Mouse (Mus musculus): ENCODE measurements at regions not wholly inside any gene's neighbourhood (a gene's known extent, or its start where the extent isn't known, plus 50 kb on each side); places are given as distances from the start of the nearest gene placed in this dataset.

GRCm38 (mm10) chrX:57676764-57677163, 173.2 kb upstream of the Gpr101 start:
- no peaks in the 10 kb centered on the region for H3K9me3 ChIP-seq (ENCODE audit: low read length)
- no peak overlapping the region for H3K9ac ChIP-seq (replicated peaks; ENCODE audit: low read depth)
- H3K27ac ChIP-seq (ENCODE audit: low read length) = no peak overlapping the region
- H3K4me2 ChIP-seq (replicated peaks; ENCODE audit: low read depth, low read length) = no peak overlapping the region
- no peaks in the 10 kb centered on the region for H3K27me3 ChIP-seq (replicated peaks; ENCODE audit: insufficient read depth, low read length)
- DNase-seq (ENCODE audit: low spot score) (no peak), ATAC-seq (no peak)
- no peaks in the 10 kb centered on the region for H3K4me1 ChIP-seq (ENCODE audit: insufficient read depth, low read depth, low read length)
- WGBS = 68% methylated on average over 6 of the region's 6 CpGs
- TF ChIP-seq CTCF (IDR thresholded peaks at IDR 0.05) = no peak
- no peak for TF ChIP-seq EP300 (IDR thresholded peaks at IDR 0.05)
- H3K4me3 ChIP-seq (ENCODE audit: low read depth, low read length) = no peak overlapping the region
- H3K36me3 ChIP-seq (ENCODE audit: insufficient read depth, low read length) = no peaks in the 10 kb centered on the region

DNA sequence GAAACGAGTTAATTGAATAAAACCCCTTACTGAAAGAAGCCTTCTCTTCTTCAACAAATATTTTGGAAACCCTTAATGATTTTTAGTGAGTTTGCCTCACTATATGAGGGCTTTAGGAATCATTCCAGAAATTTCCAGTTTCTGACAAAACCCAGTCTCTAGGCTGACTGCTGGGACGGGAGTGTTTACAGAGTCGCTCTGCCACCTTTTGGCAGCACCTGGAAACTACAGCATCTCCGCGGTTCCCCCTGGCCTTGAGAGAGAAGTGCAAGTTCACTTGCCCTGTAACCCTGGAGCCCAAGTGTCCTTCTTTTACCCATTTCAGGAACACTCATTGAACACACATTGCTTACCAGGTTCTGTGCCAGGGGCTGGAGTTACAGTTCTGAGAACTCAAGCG, 171.4 kb upstream of the Gpr101 start:
- no peak overlapping the region for H3K4me2 ChIP-seq (replicated peaks; ENCODE audit: low read depth, low read length)
- WGBS = 16% methylated on average over 6 of the region's 6 CpGs
- no peaks in the 10 kb centered on the region for H3K36me3 ChIP-seq (ENCODE audit: insufficient read depth, low read length)
- no peak overlapping the region for H3K27ac ChIP-seq (ENCODE audit: low read length)
- ATAC-seq (no peak), DNase-seq (ENCODE audit: low spot score) (peak; percentile 25)
- H3K4me3 ChIP-seq (ENCODE audit: low read depth, low read length) = no peak overlapping the region
- no peak overlapping the region for H3K9ac ChIP-seq (replicated peaks; ENCODE audit: low read depth)
- TF ChIP-seq EP300 (IDR thresholded peaks at IDR 0.05) (no peak), CTCF (IDR thresholded peaks at IDR 0.05) (peak; percentile 65)
- H3K9me3 ChIP-seq (ENCODE audit: low read length) = no peaks in the 10 kb centered on the region
- H3K27me3 ChIP-seq (replicated peaks; ENCODE audit: insufficient read depth, low read length) = no peaks in the 10 kb centered on the region
- no peaks in the 10 kb centered on the region for H3K4me1 ChIP-seq (ENCODE audit: insufficient read depth, low read depth, low read length)

DNA sequence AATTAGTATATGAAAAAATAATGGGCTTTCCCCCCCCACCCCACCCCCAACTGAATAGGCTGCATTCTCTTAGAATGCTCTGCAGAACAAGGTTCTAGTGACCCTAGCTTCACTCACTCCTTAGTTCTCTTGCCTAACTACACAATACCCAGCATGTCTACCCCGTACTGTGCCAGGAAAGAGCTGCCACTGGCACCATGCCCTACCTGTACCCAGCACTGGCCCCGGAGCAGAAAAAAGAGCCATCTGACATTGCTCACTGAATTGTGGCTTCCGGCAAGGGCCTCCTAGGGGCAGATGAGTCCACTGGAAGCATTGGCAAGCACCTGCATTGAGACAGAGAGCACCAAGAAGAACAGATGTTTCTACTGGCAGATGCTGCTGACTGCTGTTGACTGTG, 156.0 kb upstream of the Gpr101 start:
- Histone ChIP-seq H3K9me3 (ENCODE audit: low read length) (no peaks in the 10 kb centered on the region), H3K27ac (ENCODE audit: low read length) (no peak overlapping the region), H3K36me3 (ENCODE audit: insufficient read depth, low read length) (no peaks in the 10 kb centered on the region), H3K27me3 (replicated peaks; ENCODE audit: insufficient read depth, low read length) (no peaks in the 10 kb centered on the region), H3K4me1 (ENCODE audit: insufficient read depth, low read depth, low read length) (no peaks in the 10 kb centered on the region), H3K4me3 (ENCODE audit: low read depth, low read length) (no peak overlapping the region), H3K4me2 (replicated peaks; ENCODE audit: low read depth, low read length) (no peak overlapping the region), H3K9ac (replicated peaks; ENCODE audit: low read depth) (no peak overlapping the region)
- DNase-seq (ENCODE audit: low spot score) = no peak
- ATAC-seq = no peak
- WGBS = 57% methylated on average over 3 of the region's 3 CpGs
- TF ChIP-seq EP300 (IDR thresholded peaks at IDR 0.05) = no peak
- no peak for TF ChIP-seq CTCF (IDR thresholded peaks at IDR 0.05)

DNA sequence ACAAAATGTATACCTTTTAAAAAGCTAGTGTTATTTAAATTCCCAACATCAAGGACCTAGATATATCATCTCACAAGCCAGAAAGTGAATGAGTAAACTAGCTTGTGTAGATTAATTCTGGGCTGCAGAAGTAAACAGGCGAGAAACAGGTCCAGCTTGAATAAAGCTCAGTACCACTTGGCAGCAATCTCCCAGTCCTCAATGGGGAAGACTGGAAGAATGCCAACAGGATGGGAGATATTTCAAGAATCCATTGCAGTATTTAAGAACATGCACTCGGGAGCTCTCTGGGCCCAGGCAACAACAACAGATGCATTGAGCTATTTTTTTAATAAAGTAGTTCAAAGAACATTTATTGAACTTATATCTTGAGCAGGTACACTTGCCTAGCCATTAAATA, 152.5 kb upstream of the Gpr101 start:
- no peaks in the 10 kb centered on the region for H3K36me3 ChIP-seq (ENCODE audit: insufficient read depth, low read length)
- H3K27me3 ChIP-seq (replicated peaks; ENCODE audit: insufficient read depth, low read length) = no peaks in the 10 kb centered on the region
- H3K27ac ChIP-seq (ENCODE audit: low read length) = no peak overlapping the region
- TF ChIP-seq CTCF (IDR thresholded peaks at IDR 0.05) (no peak), EP300 (IDR thresholded peaks at IDR 0.05) (no peak)
- DNase-seq (ENCODE audit: low spot score) = peak; percentile 19
- no peak overlapping the region for H3K4me3 ChIP-seq (ENCODE audit: low read depth, low read length)
- no peaks in the 10 kb centered on the region for H3K9me3 ChIP-seq (ENCODE audit: low read length)
- 24% methylated on average over 2 of the region's 2 CpGs for WGBS
- ATAC-seq = no peak
- H3K9ac ChIP-seq (replicated peaks; ENCODE audit: low read depth) = no peak overlapping the region
- no peak overlapping the region for H3K4me2 ChIP-seq (replicated peaks; ENCODE audit: low read depth, low read length)
- no peaks in the 10 kb centered on the region for H3K4me1 ChIP-seq (ENCODE audit: insufficient read depth, low read depth, low read length)

DNA sequence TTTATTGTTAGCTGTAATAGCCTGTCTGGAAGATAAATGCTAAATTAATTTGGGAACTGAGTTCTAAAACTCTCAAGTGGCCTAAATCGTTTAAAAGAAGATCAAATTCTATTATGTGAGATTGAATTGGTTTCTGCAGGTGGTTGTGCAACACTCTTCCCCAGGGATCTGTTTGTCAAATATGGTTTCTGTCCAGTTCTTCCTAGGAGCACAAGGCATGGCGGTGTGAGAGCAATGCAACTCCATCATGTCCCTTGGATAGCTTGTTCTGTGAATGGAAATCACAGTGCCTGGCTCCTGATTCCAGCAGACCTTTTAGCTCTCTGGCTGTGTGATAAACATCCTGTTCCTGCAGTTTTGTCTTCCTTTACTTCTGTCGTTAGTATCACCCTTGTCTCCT, 151.9 kb upstream of the Gpr101 start:
- no peak overlapping the region for H3K4me3 ChIP-seq (ENCODE audit: low read depth, low read length)
- no peaks in the 10 kb centered on the region for H3K4me1 ChIP-seq (ENCODE audit: insufficient read depth, low read depth, low read length)
- DNase-seq (ENCODE audit: low spot score) = no peak
- WGBS = 27% methylated on average over 3 of the region's 3 CpGs
- no peak overlapping the region for H3K9ac ChIP-seq (replicated peaks; ENCODE audit: low read depth)
- ATAC-seq = no peak
- TF ChIP-seq CTCF (IDR thresholded peaks at IDR 0.05) (no peak), EP300 (IDR thresholded peaks at IDR 0.05) (no peak)
- no peaks in the 10 kb centered on the region for H3K27me3 ChIP-seq (replicated peaks; ENCODE audit: insufficient read depth, low read length)
- no peaks in the 10 kb centered on the region for H3K36me3 ChIP-seq (ENCODE audit: insufficient read depth, low read length)
- no peak overlapping the region for H3K27ac ChIP-seq (ENCODE audit: low read length)
- H3K9me3 ChIP-seq (ENCODE audit: low read length) = no peaks in the 10 kb centered on the region
- H3K4me2 ChIP-seq (replicated peaks; ENCODE audit: low read depth, low read length) = no peak overlapping the region
